Mouse (Mus musculus) embryonic facial prominence, embryonic 11.5 days (tissue): ENCODE data around the gene Glmp. TPM values are rescaled to one million over a fixed set of nuclear protein-coding genes. Genes with fewer than 3 reads are reported as not detected.
"Not testable (repeated sequence)": the region's sequence is repeated elsewhere in the genome, so short reads cannot be mapped to it uniquely, and the experiment has no call there.

Experiments used
- ATAC-seq: fragments of 200-750 bp; cut with Nextera tagmentation; replicated peaks from 2 replicates; pipeline ENCODE4 v1.8.0; 2017; ENCODE audit warnings: low read depth; ENCODE audit not compliant: insufficient number of reproducible peaks, low FRiP score, low TSS enrichment
- DNase-seq: peaks from one replicate; pipeline ENCODE4 v3.0.0-alpha.2; 2015; ENCODE audit warnings: low spot score
- H3K27ac ChIP-seq: fragments of 300-500 bp; sonication (generic); replicated peaks from 2 replicates; pipeline ENCODE4 v1.5.1; 2014; ENCODE audit warnings: mild to moderate bottlenecking, low read depth, low read length, control low read depth
- H3K27me3 ChIP-seq: fragments of 300-500 bp; sonication (generic); 2 replicates; pipeline ENCODE4 v1.6.1; 2014; ENCODE audit warnings: mild to moderate bottlenecking, low read length, moderate library complexity, mixed read lengths; ENCODE audit not compliant: control insufficient read depth, insufficient read depth
- H3K36me3 ChIP-seq: fragments of 300-500 bp; sonication (generic); replicated peaks from 2 replicates; pipeline ENCODE4 v1.6.1; 2014; ENCODE audit warnings: low read depth, mild to moderate bottlenecking, low read length, moderate library complexity, mixed read lengths; ENCODE audit not compliant: control insufficient read depth, insufficient read depth
- H3K4me1 ChIP-seq: fragments of 300-500 bp; sonication (generic); 2 replicates; pipeline ENCODE4 v1.6.1; 2014; ENCODE audit warnings: low read length, mixed read lengths; ENCODE audit not compliant: control insufficient read depth, insufficient read depth
- H3K4me2 ChIP-seq: fragments of 300-500 bp; sonication (generic); 2 replicates; pipeline ENCODE4 v1.6.1; 2014; ENCODE audit warnings: low read depth, mild to moderate bottlenecking, control low read depth, low read length, moderate library complexity
- H3K4me3 ChIP-seq: fragments of 300-500 bp; sonication (generic); 2 replicates; pipeline ENCODE4 v1.5.1; 2014; ENCODE audit warnings: low read depth, low read length, control low read depth
- H3K9ac ChIP-seq: fragments of 300-500 bp; sonication (generic); replicated peaks from 2 replicates; pipeline ENCODE4 v1.6.1; 2014; ENCODE audit warnings: mild to moderate bottlenecking, control low read depth, low read length
- H3K9me3 ChIP-seq: fragments of 300-500 bp; sonication (generic); replicated peaks from 2 replicates; pipeline ENCODE4 v1.6.1; 2016; ENCODE audit warnings: mild to moderate bottlenecking, low read length, inconsistent platforms, mixed read lengths; ENCODE audit not compliant: control insufficient read depth
- WGBS: fragments of 180-500 bp; shearing (Covaris S2); extraction: QIAGEN DNeasy Blood & Tissue Kit; methylation state at CpG from one replicate; pipeline ENCODE4 v1.1.7; 2014; 5-methylcytosine and 5-hydroxymethylcytosine counted together
- polyA plus RNA-seq: library from polyadenylated mRNA; unstranded; fragments of >200 nt; fragmentation: Nextera tagmentation; extraction: Ambion mirVana; gene quantifications from 2 replicates; pipeline ENCODE4 v1.2.1, GENCODE M21; 2014

Glmp gene
- polyA plus RNA-seq, result 77.9 and 87.3 TPM in 2 replicates

DNA sequence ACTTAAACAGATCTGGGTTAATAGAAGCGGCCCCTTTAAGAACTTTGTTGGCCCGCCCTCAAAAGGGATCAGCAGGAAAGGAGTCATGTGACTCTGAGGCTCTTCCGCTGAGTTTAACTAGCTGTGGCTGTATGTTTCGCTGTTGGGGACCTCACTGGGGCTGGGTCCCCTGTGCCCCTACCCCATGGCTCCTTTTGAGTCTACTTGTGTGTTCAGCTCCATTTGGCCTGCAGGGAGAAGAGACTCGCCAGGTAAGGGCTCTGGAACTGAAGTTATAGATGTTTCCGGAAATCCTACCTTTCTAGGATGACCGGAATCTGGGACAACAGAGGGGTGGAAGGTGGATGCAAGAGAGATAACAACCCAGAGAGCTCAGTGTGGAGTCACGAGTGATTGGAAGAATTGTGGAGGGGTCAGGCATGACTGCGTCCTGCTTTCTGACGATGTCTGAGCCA lies at the start of gene Glmp:
Gene Glmp, plus strand, starts transcription at position 73 of the 455 bp plus-strand sequence.
- WGBS, result under 1% methylated on average over 10 of the region's 10 CpGs

DNA sequence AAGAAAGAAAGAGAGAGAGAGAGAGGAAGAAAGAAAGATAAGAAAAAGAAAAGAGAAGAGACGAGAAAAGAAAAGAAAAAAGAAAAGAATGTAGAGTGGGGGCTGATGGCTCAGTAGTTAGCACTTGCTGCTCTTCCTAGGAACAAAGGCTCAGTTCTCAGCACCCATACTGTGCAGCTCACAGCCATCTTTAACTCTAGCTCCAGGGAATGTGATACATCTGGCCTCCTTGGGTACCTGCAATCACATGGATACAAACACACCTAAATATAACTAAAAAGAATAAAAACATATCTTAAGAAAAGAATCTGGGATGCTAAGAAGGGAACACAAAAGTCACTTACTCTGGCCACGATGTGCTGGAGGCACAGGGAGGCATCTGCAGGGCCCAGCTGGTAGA lies 48.7 kb upstream of the Glmp start:
- H3K9me3 ChIP-seq, result no peaks in the 10 kb centered on the region
- no peaks in the 10 kb centered on the region for H3K27me3 ChIP-seq
- no peaks in the 10 kb centered on the region for H3K36me3 ChIP-seq
- ATAC-seq, result no peak
- WGBS, result 89% methylated on average over 2 of the region's 2 CpGs
- no peak for DNase-seq
- H3K4me2 ChIP-seq, result no peak overlapping the region
- no peak overlapping the region for H3K27ac ChIP-seq
- H3K4me1 ChIP-seq, result no peaks in the 10 kb centered on the region
- H3K9ac ChIP-seq, result no peak overlapping the region
- no peak overlapping the region for H3K4me3 ChIP-seq

More for the DNA sequence above, at the start of gene Glmp:
- peak within 1 kb of the TSS; percentile 46 for H3K4me2 ChIP-seq
- ATAC-seq (peak; percentile 65; the same call in 1 of the 2 replicates), DNase-seq (peak; percentile 84)
- H3K27ac ChIP-seq, result no peak within 1 kb of the TSS
- peaks cover 12% of the 10 kb centered on the region for H3K36me3 ChIP-seq
- H3K27me3 ChIP-seq, result no peaks in the 10 kb centered on the region
- peak within 1 kb of the TSS; percentile 68 for H3K9ac ChIP-seq
- no peaks in the 10 kb centered on the region for H3K9me3 ChIP-seq
- H3K4me1 ChIP-seq, result no peaks in the 10 kb centered on the region
- peak within 1 kb of the TSS; percentile 46 for H3K4me3 ChIP-seq

DNA sequence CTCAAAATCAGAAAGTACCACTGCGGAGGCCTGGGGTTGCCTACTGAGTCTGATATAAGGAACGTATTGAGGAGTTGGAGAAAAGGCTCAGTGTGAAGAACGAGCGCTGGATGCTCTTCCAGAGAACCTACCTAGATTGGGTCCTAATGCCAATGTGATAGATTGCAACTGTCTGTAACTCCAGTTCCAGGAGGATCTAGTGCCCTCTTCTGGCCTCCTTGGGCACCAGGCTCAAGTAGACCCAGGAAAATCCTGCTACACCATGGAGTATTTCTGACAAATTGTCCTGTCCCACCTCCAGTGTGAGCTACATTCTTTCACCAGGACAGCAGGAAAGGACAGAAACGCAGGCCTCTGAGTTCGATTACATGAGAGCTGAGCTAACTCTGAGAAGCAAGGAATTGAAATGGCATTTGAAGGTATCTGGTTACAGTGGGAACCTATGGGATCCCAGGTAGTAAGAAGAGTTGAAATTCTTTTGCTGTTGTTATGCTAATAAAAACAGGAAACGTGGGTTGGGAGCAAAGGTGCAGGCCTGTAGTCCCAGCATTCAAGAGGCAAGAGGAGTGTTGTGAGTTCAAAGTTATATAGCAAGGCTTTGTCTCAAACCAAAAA lies 48.2 kb upstream of the Glmp start:
- DNase-seq, result peak; percentile 25
- Histone ChIP-seq H3K4me1 (no peaks in the 10 kb centered on the region), H3K4me2 (no peak overlapping the region), H3K4me3 (no peak overlapping the region), H3K9me3 (no peaks in the 10 kb centered on the region), H3K9ac (no peak overlapping the region), H3K27me3 (no peaks in the 10 kb centered on the region), H3K27ac (no peak overlapping the region), H3K36me3 (no peaks in the 10 kb centered on the region)
- ATAC-seq, result no peak
- 49% methylated on average over 7 of the region's 7 CpGs for WGBS

DNA sequence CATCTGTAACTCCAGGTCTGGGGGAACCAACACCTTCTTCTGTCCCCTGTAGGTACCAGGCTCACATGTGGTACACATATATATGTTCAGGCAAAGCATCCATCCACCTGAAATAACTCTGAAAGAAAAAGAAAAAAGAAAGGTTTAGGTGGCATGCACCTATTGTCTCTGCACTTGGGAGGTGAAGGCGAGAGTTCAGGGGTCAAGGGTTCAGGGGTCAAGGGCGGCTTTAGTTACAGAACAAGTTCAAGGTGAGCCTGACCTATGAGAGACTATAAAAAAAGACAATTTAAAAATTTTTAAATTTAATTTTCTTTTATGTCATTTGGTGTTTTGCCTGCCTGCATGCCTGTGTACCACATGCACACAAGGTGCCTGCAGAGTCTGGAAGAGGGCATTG lies 44.8 kb upstream of the Glmp start:
- Histone ChIP-seq H3K9me3 (no peaks in the 10 kb centered on the region), H3K27me3 (no peaks in the 10 kb centered on the region), H3K4me2 (no peak overlapping the region), H3K4me1 (no peaks in the 10 kb centered on the region), H3K4me3 (no peak overlapping the region), H3K9ac (no peak overlapping the region), H3K27ac (no peak overlapping the region), H3K36me3 (no peaks in the 10 kb centered on the region)
- no peak for DNase-seq
- no peak for ATAC-seq
- WGBS, result 78% methylated on average over 2 of the region's 2 CpGs

DNA sequence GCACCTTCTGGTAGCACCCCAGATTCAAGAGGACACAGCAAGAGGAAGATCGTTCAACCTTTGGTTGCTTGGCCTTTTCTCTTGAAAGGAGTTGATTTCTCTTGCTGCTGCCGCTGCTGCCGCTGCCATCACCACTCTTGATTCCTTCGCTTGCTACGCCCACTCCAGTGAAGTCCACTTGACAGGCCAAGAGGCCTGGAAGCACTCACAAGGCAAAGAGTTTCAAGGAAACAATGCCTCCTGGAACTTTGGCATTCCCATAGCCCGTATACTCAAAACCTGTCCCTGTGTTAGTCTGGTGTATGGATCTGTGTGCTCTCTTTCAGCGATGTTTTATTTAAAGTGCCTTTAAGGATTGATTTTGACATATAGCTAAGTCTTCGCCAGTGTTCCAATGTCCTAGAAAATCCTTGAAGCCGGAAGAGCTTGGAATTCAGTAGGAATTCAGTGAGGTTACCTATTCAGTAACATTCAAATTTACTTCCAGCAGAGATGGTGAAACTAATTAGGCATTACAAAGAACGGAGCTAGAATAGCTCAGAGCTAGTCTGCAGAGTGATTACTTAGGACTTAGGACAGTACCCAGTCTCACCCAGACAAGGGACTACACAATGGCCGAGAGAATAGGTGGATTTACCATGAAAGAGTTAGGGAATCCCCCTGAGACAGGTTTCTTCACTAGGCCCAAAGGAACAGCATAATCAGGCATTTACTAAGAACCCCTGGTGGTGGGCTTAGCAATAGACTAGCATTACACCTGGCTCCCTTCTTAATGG lies 43.5 kb upstream of the Glmp start:
- not testable (repeated sequence) for H3K4me1 ChIP-seq, H3K36me3 ChIP-seq, H3K9ac ChIP-seq, H3K27me3 ChIP-seq, H3K9me3 ChIP-seq, DNase-seq, H3K27ac ChIP-seq, ATAC-seq, H3K4me3 ChIP-seq, H3K4me2 ChIP-seq
- 66% methylated on average over 11 of the region's 11 CpGs for WGBS

DNA sequence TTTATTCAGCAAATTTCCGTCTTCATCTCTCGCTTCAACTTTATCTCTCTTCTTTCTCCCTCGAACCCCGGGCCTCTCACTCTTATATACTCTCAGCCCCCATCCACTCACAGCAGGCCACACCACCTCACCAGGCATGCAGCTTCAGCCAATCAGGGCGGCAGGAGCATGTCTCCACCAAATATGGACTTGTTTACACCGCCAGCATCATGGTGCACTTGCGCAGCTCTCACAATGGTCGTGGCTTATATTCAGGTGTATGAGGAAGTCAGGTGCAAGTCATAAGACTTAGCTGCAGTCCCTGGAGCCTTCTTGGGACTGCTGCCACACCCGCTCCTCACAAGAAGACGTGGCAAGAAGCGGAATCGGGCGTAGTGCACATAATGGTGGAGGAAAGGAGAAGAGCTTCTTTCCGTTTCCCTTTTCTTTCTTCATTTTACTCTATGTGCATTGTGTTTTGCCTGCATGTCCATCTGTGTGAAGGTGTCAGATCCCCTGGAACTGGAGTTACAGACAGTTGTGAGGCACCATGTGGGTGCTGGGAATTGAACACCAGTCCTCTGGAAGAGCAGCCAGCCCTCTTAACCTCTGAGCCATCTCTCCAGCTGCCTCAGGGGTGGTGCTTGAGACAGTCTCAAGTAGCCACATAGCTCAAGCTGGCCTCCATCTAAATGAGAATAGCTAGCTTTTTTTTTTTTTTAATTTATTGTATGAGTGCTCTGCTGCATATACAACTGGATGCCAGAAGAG lies 39.8 kb upstream of the Glmp start:
- 96% methylated on average over 14 of the region's 14 CpGs for WGBS

DNA sequence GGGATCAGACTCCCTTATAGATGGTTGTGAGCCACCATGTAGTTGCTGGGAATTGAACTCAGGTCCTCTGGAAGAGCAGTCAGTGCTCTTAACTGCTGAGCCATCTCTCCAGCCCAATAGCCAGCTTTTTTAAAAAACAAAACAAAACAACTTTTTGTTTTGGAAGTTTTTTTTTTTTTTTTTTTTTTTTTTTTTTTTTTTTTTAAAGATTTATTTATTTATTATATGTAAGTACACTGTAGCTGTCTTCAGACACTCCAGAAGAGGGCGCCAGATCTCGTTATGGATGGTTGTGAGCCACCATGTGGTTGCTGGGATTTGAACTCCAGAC lies 39.3 kb upstream of the Glmp start:
- not testable (repeated sequence) for H3K4me2 ChIP-seq, DNase-seq, H3K27ac ChIP-seq, H3K36me3 ChIP-seq, H3K4me3 ChIP-seq, H3K9ac ChIP-seq, H3K27me3 ChIP-seq, H3K9me3 ChIP-seq, ATAC-seq, H3K4me1 ChIP-seq
- WGBS, result no CpG with 5 or more reads among the region's 2 CpGs

More for the DNA sequence above, 39.8 kb upstream of the Glmp start:
- not testable (repeated sequence) for H3K4me3 ChIP-seq, ATAC-seq, H3K27ac ChIP-seq, H3K36me3 ChIP-seq, DNase-seq, H3K4me1 ChIP-seq, H3K9me3 ChIP-seq, H3K4me2 ChIP-seq, H3K27me3 ChIP-seq, H3K9ac ChIP-seq

DNA sequence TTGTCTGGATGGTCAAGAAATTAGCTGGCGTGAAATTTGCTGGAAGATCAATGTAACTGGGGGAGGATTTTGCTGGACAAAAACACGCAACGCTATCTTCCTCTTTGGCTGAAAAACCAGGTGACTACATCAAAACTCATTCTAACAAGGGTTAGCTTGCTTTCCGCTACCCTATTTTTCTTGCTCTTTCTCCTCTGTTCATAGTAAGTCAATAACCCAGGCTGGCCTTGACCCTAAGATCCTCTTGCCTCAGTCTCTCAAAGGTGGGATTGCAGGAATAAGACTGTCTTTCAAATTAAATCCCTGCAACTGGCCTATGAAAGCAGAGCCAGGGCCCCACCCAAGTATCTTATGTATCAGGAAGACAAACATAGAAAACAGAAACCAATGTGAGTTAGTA lies 37.7 kb upstream of the Glmp start, which contains the start of gene Gm38392:
Gene Gm38392, minus strand, starts transcription at position 101 of the 400 bp plus-strand sequence.
- ATAC-seq, result no peak
- WGBS, result 95% methylated on average over 4 of the region's 4 CpGs
- Histone ChIP-seq H3K4me3 (no peak within 1 kb of the TSS), H3K36me3 (no peaks in the 10 kb centered on the region), H3K4me2 (no peak within 1 kb of the TSS), H3K9ac (no peak within 1 kb of the TSS), H3K9me3 (no peaks in the 10 kb centered on the region), H3K4me1 (no peaks in the 10 kb centered on the region), H3K27me3 (no peaks in the 10 kb centered on the region), H3K27ac (no peak within 1 kb of the TSS)
- no peak for DNase-seq
